Mouse (Mus musculus) forebrain, embryonic 13.5 days (tissue): ENCODE results near the gene Gm498. TPM values are rescaled to one million over a fixed set of nuclear protein-coding genes. Genes with fewer than 3 reads are reported as not detected.

Experiments used
- ATAC-seq: fragments of 200-750 bp; cut with Nextera tagmentation; 2 replicates; pipeline ENCODE4 v1.8.0; 2017
- H3K27ac ChIP-seq: fragments of 300-500 bp; sonication (generic); 2 replicates; pipeline ENCODE4 v1.5.1; 2015; ENCODE audit warnings: inconsistent platforms, mild to moderate bottlenecking, moderate library complexity
- H3K27me3 ChIP-seq: fragments of 300-500 bp; sonication (generic); 2 replicates; pipeline ENCODE4 v1.6.1; 2015; ENCODE audit warnings: mild to moderate bottlenecking, inconsistent platforms
- H3K36me3 ChIP-seq: fragments of 300-500 bp; sonication (generic); 2 replicates; pipeline ENCODE4 v1.6.1; 2015; ENCODE audit warnings: mild to moderate bottlenecking, inconsistent platforms; ENCODE audit not compliant: poor library complexity, severe bottlenecking
- H3K4me1 ChIP-seq: fragments of 300-500 bp; sonication (generic); 2 replicates; pipeline ENCODE4 v1.6.1; 2015; ENCODE audit warnings: inconsistent platforms
- H3K4me2 ChIP-seq: fragments of 300-500 bp; sonication (generic); 2 replicates; pipeline ENCODE4 v1.6.1; 2015; ENCODE audit warnings: inconsistent platforms, mild to moderate bottlenecking, moderate library complexity
- H3K4me3 ChIP-seq: fragments of 300-500 bp; sonication (generic); 2 replicates; pipeline ENCODE4 v1.5.1; 2015; ENCODE audit warnings: mild to moderate bottlenecking, inconsistent platforms
- H3K9ac ChIP-seq: fragments of 300-500 bp; sonication (generic); 2 replicates; pipeline ENCODE4 v1.6.1; 2015; ENCODE audit warnings: mild to moderate bottlenecking, inconsistent platforms
- H3K9me3 ChIP-seq: fragments of 300-500 bp; sonication (generic); replicated peaks from 2 replicates; pipeline ENCODE4 v1.6.1; 2016; ENCODE audit warnings: inconsistent platforms
- WGBS: fragments of 180-500 bp; shearing (Covaris S2); methylation state at CpG from one replicate; pipeline ENCODE4 v1.1.7; 2015; 5-methylcytosine and 5-hydroxymethylcytosine counted together
- polyA plus RNA-seq: library from polyadenylated mRNA; unstranded; fragments of >200 nt; fragmentation: Nextera tagmentation; extraction: Ambion mirVana; gene quantifications from 2 replicates; pipeline ENCODE4 v1.2.1, GENCODE M21; 2015

Gm498 gene
- not detected in 2 replicates for polyA plus RNA-seq

- no peak within 1 kb of the TSS for H3K4me2 ChIP-seq
- H3K4me3 ChIP-seq = no peak within 1 kb of the TSS
- no peak for ATAC-seq
- H3K36me3 ChIP-seq = no peaks in the 10 kb centered on the region
- no peak within 1 kb of the TSS for H3K27ac ChIP-seq
- H3K4me1 ChIP-seq = no peaks in the 10 kb centered on the region
- H3K9me3 ChIP-seq = no peaks in the 10 kb centered on the region
- H3K27me3 ChIP-seq = no peaks in the 10 kb centered on the region
- 74% methylated on average over 2 of the region's 2 CpGs for WGBS
- no peak within 1 kb of the TSS for H3K9ac ChIP-seq
Measured at GRCm38 (mm10) chr7:143866538-143866937, at the start of gene Gm498. Gene Gm498 (plus strand): TSS chr7:143866838.

GRCm38 (mm10) chr7:143819201-143819600 lies 47.4 kb upstream of the Gm498 start:
- Histone ChIP-seq H3K9ac (no peak overlapping the region), H3K27ac (no peak overlapping the region), H3K4me3 (no peak overlapping the region), H3K27me3 (no peaks in the 10 kb centered on the region), H3K4me1 (peaks cover 16% of the 10 kb centered on the region), H3K4me2 (no peak overlapping the region), H3K36me3 (peaks cover 43% of the 10 kb centered on the region), H3K9me3 (no peaks in the 10 kb centered on the region)
- WGBS = 87% methylated on average over 4 of the region's 4 CpGs
- no peak for ATAC-seq

GRCm38 (mm10) chr7:143821241-143821640 lies 45.4 kb upstream of the Gm498 start:
- Histone ChIP-seq H3K4me2 (0 out of 2 replicates have a peak overlapping the region, but pooled peaks have one; percentile 72), H3K36me3 (peaks cover 22% of the 10 kb centered on the region), H3K9me3 (no peaks in the 10 kb centered on the region), H3K27ac (no peak overlapping the region), H3K4me1 (peaks cover 16% of the 10 kb centered on the region), H3K4me3 (no peak overlapping the region), H3K27me3 (no peaks in the 10 kb centered on the region), H3K9ac (no peak overlapping the region)
- WGBS = 79% methylated on average over 2 of the region's 2 CpGs
- ATAC-seq = no peak

GRCm38 (mm10) chr7:143822375-143823265 lies 44.0 kb upstream of the Gm498 start, which contains the start of the genes Nadsyn1 and Dhcr7:
Gene Nadsyn1 (minus strand): TSS chr7:143822849.
Gene Dhcr7 (plus strand): TSS chr7:143823145.
- ATAC-seq = peak; percentile 98
- under 1% methylated on average over 40 of the region's 40 CpGs for WGBS
- peaks cover 11% of the 10 kb centered on the region for H3K36me3 ChIP-seq
- H3K4me3 ChIP-seq = peak within 1 kb of the TSS; percentile 52
- peaks cover 16% of the 10 kb centered on the region for H3K4me1 ChIP-seq
- no peaks in the 10 kb centered on the region for H3K27me3 ChIP-seq
- no peaks in the 10 kb centered on the region for H3K9me3 ChIP-seq
- peak within 1 kb of the TSS; percentile 55 for H3K27ac ChIP-seq
- peak within 1 kb of the TSS; percentile 66 for H3K9ac ChIP-seq
- peak within 1 kb of the TSS; percentile 72 for H3K4me2 ChIP-seq

- Histone ChIP-seq H3K9ac (peak overlapping the region; percentile 53), H3K27ac (peak overlapping the region; percentile 55), H3K4me2 (peak overlapping the region; percentile 72), H3K4me1 (peaks cover 16% of the 10 kb centered on the region), H3K4me3 (peak overlapping the region; percentile 52), H3K36me3 (peaks cover 9% of the 10 kb centered on the region), H3K27me3 (no peaks in the 10 kb centered on the region), H3K9me3 (no peaks in the 10 kb centered on the region)
- ATAC-seq = peak; percentile 52
- WGBS = 76% methylated on average over 4 of the region's 4 CpGs
Measured at GRCm38 (mm10) chr7:143823266-143823605, 43.4 kb upstream of the Gm498 start.

GRCm38 (mm10) chr7:143826985-143827384 lies 39.7 kb upstream of the Gm498 start:
- 87% methylated on average over 2 of the region's 2 CpGs for WGBS
- Histone ChIP-seq H3K4me2 (no peak overlapping the region), H3K4me3 (no peak overlapping the region), H3K9me3 (no peaks in the 10 kb centered on the region), H3K27ac (no peak overlapping the region), H3K27me3 (no peaks in the 10 kb centered on the region), H3K4me1 (peaks cover 32% of the 10 kb centered on the region), H3K36me3 (0 out of 2 replicates have a peak, but pooled peaks cover 3% of the 10 kb centered on the region), H3K9ac (no peak overlapping the region)
- ATAC-seq = no peak

- WGBS = under 1% methylated on average over 37 of the region's 37 CpGs
Measured at GRCm38 (mm10) chr7:143829504-143830331, 36.9 kb upstream of the Gm498 start.

GRCm38 (mm10) chr7:143830399-143830798 lies 36.2 kb upstream of the Gm498 start:
- Histone ChIP-seq H3K9ac (peak overlapping the region; percentile 83), H3K4me3 (peak overlapping the region; percentile 64), H3K4me1 (peaks cover 56% of the 10 kb centered on the region), H3K4me2 (peak overlapping the region; percentile 95), H3K27me3 (no peaks in the 10 kb centered on the region), H3K9me3 (no peaks in the 10 kb centered on the region), H3K36me3 (0 out of 2 replicates have a peak, but pooled peaks cover 12% of the 10 kb centered on the region), H3K27ac (peak overlapping the region; percentile 61; the same call in 1 of the 2 replicates)
- WGBS = 10% methylated on average over 6 of the region's 6 CpGs
- peak; percentile 25 for ATAC-seq

More at GRCm38 (mm10) chr7:143829504-143830331, 36.9 kb upstream of the Gm498 start:
- Histone ChIP-seq H3K4me1 (peaks cover 50% of the 10 kb centered on the region), H3K27me3 (no peaks in the 10 kb centered on the region), H3K27ac (peak overlapping the region; percentile 93), H3K9me3 (no peaks in the 10 kb centered on the region), H3K4me2 (peak overlapping the region; percentile 95), H3K4me3 (peak overlapping the region; percentile 64), H3K9ac (peak overlapping the region; percentile 83), H3K36me3 (0 out of 2 replicates have a peak, but pooled peaks cover 12% of the 10 kb centered on the region)
- peak; percentile 99 for ATAC-seq

- Histone ChIP-seq H3K27me3 (no peaks in the 10 kb centered on the region), H3K9ac (no peak overlapping the region), H3K4me3 (no peak overlapping the region), H3K36me3 (peaks cover 23% of the 10 kb centered on the region), H3K27ac (no peak overlapping the region), H3K4me2 (peak overlapping the region; percentile 21), H3K9me3 (no peaks in the 10 kb centered on the region), H3K4me1 (peaks cover 56% of the 10 kb centered on the region)
- WGBS = 89% methylated on average over 8 of the region's 8 CpGs
- no peak for ATAC-seq
Measured at GRCm38 (mm10) chr7:143832196-143832595, 34.4 kb upstream of the Gm498 start.

GRCm38 (mm10) chr7:143832611-143833010 lies 34.0 kb upstream of the Gm498 start:
- Histone ChIP-seq H3K27me3 (no peaks in the 10 kb centered on the region), H3K4me3 (no peak overlapping the region), H3K27ac (no peak overlapping the region), H3K4me1 (peaks cover 56% of the 10 kb centered on the region), H3K9me3 (no peaks in the 10 kb centered on the region), H3K9ac (no peak overlapping the region), H3K36me3 (peaks cover 28% of the 10 kb centered on the region), H3K4me2 (no peak overlapping the region)
- WGBS = 88% methylated on average over 2 of the region's 2 CpGs
- no peak for ATAC-seq

GRCm38 (mm10) chr7:143833581-143834190 lies 33.0 kb upstream of the Gm498 start:
- Histone ChIP-seq H3K36me3 (peaks cover 38% of the 10 kb centered on the region), H3K4me3 (no peak overlapping the region), H3K4me2 (no peak overlapping the region), H3K9ac (no peak overlapping the region), H3K9me3 (no peaks in the 10 kb centered on the region), H3K27me3 (no peaks in the 10 kb centered on the region), H3K4me1 (peaks cover 56% of the 10 kb centered on the region), H3K27ac (no peak overlapping the region)
- ATAC-seq = no peak
- WGBS = 82% methylated on average over 6 of the region's 6 CpGs
